Mouse (Mus musculus) stomach, embryonic 14.5 days (tissue): ENCODE results near the gene Camk2n1. TPM values are rescaled to one million over a fixed set of nuclear protein-coding genes. Genes with fewer than 3 reads are reported as not detected.

ENCODE experiments used
- ATAC-seq: fragments of 200-750 bp; cut with Nextera tagmentation; 2 replicates; pipeline ENCODE4 v1.8.0; 2017; ENCODE audit warnings: low read depth, moderate TSS enrichment; ENCODE audit not compliant: insufficient number of reproducible peaks, insufficient read depth, low FRiP score
- H3K27ac ChIP-seq: fragments of 300-500 bp; sonication (generic); 2 replicates; pipeline ENCODE4 v1.5.1; 2014; ENCODE audit warnings: mild to moderate bottlenecking, low read length, moderate library complexity, mixed read lengths
- H3K27me3 ChIP-seq: fragments of 300-500 bp; sonication (generic); 2 replicates; pipeline ENCODE4 v1.6.1; 2014; ENCODE audit warnings: low read length, control low read depth, mixed read lengths; ENCODE audit not compliant: control insufficient read depth, insufficient read depth
- H3K36me3 ChIP-seq: fragments of 300-500 bp; sonication (generic); 2 replicates; pipeline ENCODE4 v1.6.1; 2014; ENCODE audit warnings: mild to moderate bottlenecking, control low read depth, low read length, moderate library complexity, mixed read lengths; ENCODE audit not compliant: control insufficient read depth, insufficient read depth
- H3K4me1 ChIP-seq: fragments of 300-500 bp; sonication (generic); 2 replicates; pipeline ENCODE4 v1.6.1; 2014; ENCODE audit warnings: low read length, control low read depth, mixed read lengths; ENCODE audit not compliant: control insufficient read depth, insufficient read depth
- H3K4me2 ChIP-seq: fragments of 300-500 bp; sonication (generic); replicated peaks from 2 replicates; pipeline ENCODE4 v1.6.1; 2014; ENCODE audit warnings: low read depth, low read length, control low read depth
- H3K4me3 ChIP-seq: fragments of 300-500 bp; sonication (generic); 2 replicates; pipeline ENCODE4 v1.5.1; 2014; ENCODE audit warnings: low read depth, low read length, control low read depth
- H3K9ac ChIP-seq: fragments of 300-500 bp; sonication (generic); replicated peaks from 2 replicates; pipeline ENCODE4 v1.6.1; 2014; ENCODE audit warnings: low read depth, mild to moderate bottlenecking, control low read depth, low read length, moderate library complexity, mixed read lengths
- H3K9me3 ChIP-seq: fragments of 300-500 bp; sonication (generic); 2 replicates; pipeline ENCODE4 v1.6.1; 2016; ENCODE audit warnings: low read depth, low read length, control low read depth; ENCODE audit not compliant: control insufficient read depth
- WGBS: fragments of 180-500 bp; shearing (Covaris S2); extraction: QIAGEN DNeasy Blood & Tissue Kit; methylation state at CpG from one replicate; pipeline ENCODE4 v1.1.7; 2014; 5-methylcytosine and 5-hydroxymethylcytosine counted together
- polyA plus RNA-seq: library from polyadenylated mRNA; unstranded; fragments of >200 nt; fragmentation: Nextera tagmentation; extraction: Ambion mirVana; gene quantifications from 2 replicates; pipeline ENCODE4 v1.2.1, GENCODE M21; 2014

Gene Camk2n1
- polyA plus RNA-seq, 1 experiment from 2014 or later: 4.0 TPM

DNA sequence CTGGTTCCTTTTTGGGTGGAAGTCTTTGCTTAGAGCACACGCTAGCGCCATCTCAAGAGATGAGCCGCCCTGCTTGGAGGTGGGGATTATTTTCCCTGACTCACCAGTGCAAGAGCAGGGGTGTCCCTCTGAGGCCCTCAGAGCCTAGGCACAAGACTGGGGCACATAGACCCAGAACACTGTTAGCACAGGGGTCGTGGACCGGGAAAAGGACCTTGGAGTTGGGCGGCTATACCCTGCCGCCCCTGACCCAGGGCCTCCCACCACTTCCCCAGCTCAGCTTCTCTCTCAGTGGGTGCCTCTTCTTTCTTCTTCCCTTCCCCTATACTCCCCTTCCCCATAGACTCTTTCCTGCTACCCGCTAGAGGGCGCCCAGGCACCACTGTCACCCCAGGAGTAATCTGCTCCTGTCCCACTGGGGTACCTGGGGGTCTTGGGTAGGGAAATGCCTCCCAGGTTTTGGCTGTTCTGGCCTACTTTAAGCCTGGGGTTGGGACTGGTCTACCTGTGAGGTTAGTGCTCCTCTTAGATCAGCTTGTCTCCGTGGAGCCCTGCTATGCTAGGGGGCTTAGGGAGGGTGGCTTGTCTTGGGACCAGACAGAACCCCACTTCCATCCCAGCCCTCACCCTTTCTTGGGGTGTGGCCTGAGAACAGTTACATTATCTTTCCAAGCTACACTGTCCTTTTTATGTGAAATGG lies 51.2 kb downstream of the Camk2n1 start:
- H3K9ac ChIP-seq: no peak overlapping the region
- peaks cover 8% of the 10 kb centered on the region; the same call in 1 of the 2 replicates for H3K27me3 ChIP-seq
- H3K4me3 ChIP-seq: no peak overlapping the region
- peaks cover 6% of the 10 kb centered on the region; the same call in 1 of the 2 replicates for H3K4me1 ChIP-seq
- peak; percentile 34; the same call in 1 of the 2 replicates for ATAC-seq
- 6% methylated on average over 10 of the region's 10 CpGs for WGBS
- no peaks in the 10 kb centered on the region for H3K9me3 ChIP-seq
- H3K27ac ChIP-seq: no peak overlapping the region
- no peak overlapping the region for H3K4me2 ChIP-seq
- no peaks in the 10 kb centered on the region for H3K36me3 ChIP-seq

DNA sequence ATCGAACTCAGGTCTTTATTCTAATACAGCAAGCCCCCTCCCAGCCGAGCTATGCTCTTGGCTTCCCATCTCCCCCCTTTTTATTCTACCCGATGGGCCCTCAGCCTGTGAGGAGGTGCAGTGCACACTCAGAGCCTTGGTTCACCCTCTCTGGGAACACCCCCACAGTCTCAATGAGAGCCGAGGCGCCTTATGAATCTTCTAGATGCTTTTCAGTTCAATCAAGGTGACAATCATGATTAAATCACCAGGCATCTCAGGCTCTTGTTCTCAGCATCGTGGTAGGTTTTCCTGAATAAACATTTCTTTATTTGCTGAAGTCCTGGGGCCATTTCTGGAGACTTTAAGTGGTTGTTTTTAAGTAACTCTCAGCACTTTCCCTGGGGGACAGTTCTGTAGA lies 53.8 kb downstream of the Camk2n1 start:
- H3K9ac ChIP-seq: no peak overlapping the region
- no peak overlapping the region for H3K4me2 ChIP-seq
- no peaks in the 10 kb centered on the region for H3K9me3 ChIP-seq
- no peaks in the 10 kb centered on the region for H3K36me3 ChIP-seq
- H3K4me3 ChIP-seq: no peak overlapping the region
- WGBS: 50% methylated on average over 6 of the region's 6 CpGs
- no peak overlapping the region for H3K27ac ChIP-seq
- no peak for ATAC-seq
- H3K4me1 ChIP-seq: peaks cover 6% of the 10 kb centered on the region; the same call in 1 of the 2 replicates
- peaks cover 8% of the 10 kb centered on the region; the same call in 1 of the 2 replicates for H3K27me3 ChIP-seq

Other genes starting within 250 kb of the Camk2n1 start
- gene Hp1bp3, start 238.0 kb upstream of the Camk2n1 start, polyA plus RNA-seq: 192 and 196 TPM in 2 replicates
- gene Sh2d5, start 203.9 kb upstream of the Camk2n1 start, polyA plus RNA-seq: 0.41 and 0.48 TPM in 2 replicates
- gene Kif17, start 203.9 kb upstream of the Camk2n1 start, polyA plus RNA-seq: 0.98 and 1.5 TPM in 2 replicates
- 351 and 363 TPM in 2 replicates for gene Ddost, start 149.6 kb upstream of the Camk2n1 start, polyA plus RNA-seq
- gene Pink1, start 128.0 kb upstream of the Camk2n1 start, polyA plus RNA-seq: 24.1 and 29.6 TPM in 2 replicates
- 8.3 and 11.5 TPM in 2 replicates for gene Cda, start 86.3 kb upstream of the Camk2n1 start, polyA plus RNA-seq
- gene Fam43b, start 57.8 kb upstream of the Camk2n1 start, polyA plus RNA-seq: 0.17 and 0.25 TPM in 2 replicates
- 17.6 and 19.4 TPM in 2 replicates for gene Mul1, start 19.6 kb upstream of the Camk2n1 start, polyA plus RNA-seq
- gene Vwa5b1, start 181.6 kb downstream of the Camk2n1 start, polyA plus RNA-seq: 0.04 and 0.28 TPM in 2 replicates